ENCODE assay signal across 12 mouse cellular contexts in the genomic region with DNA sequence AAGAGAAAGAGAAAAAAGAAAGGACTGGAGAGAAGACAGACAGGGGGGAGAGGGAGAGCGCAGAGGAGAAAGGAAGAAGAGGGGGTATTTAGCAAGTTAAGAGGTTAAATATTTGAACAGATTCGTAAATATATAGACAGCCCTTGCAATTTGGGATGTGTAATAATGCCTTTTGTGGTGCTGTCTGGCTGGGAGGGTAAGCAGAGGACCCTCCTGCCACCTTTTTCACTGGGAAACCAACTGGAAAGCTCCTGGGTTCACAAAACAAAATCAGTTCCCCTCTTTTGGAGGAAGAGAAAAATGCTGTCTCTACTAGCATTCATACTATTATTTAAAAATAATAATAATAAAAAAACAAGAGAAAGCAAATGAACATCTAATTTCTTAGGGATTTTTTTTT.
DNase-seq lines count a peak whose midpoint lies in the region; ATAC-seq lines count a peak whose summit lies in the region.
"Had no signal": no experiment of that assay in that cellular context is flagged by ENCODE, and none has a peak within 500 bp of the region (broad histone marks: within the 10 kb centered on the region; RNA-seq: fewer than 3 reads in every experiment).

No protein-coding gene starts in this region.

- H3K4me3 ChIP-seq in heart, embryonic 13.5 days, result peak overlapping the region; percentile 17; the same call in 1 of the 2 replicates
- H3K4me3 ChIP-seq in forebrain, embryonic 10.5 days, result peak overlapping the region; percentile 56
- H3K4me3 ChIP-seq in hindbrain, embryonic 14.5 days (replicated peaks; ENCODE audit: low read length), result peak overlapping the region; percentile 45
- H3K4me3 ChIP-seq in neural tube, embryonic 12.5 days, result peak overlapping the region; percentile 27; the same call in 1 of the 2 replicates

- DNase-seq in heart, adult 8-10 months (ENCODE audit: low spot score), result no peak
- peak; percentile 15 for DNase-seq in forebrain, embryonic 10.5 days (ENCODE audit: extremely low spot score, low spot score)
- DNase-seq in hindbrain, embryonic 14.5 days (ENCODE audit: low spot score), result peak; percentile 40
- DNase-seq in right cerebral cortex, postnatal 4 days, result no peak
- DNase-seq in urinary bladder, postnatal 4 days (ENCODE audit: low spot score in 2 of 2), result no peak

- peaks cover 10% of the 10 kb centered on the region for H3K4me1 ChIP-seq in heart, embryonic 13.5 days
- peaks cover 86% of the 10 kb centered on the region for H3K4me1 ChIP-seq in forebrain, embryonic 10.5 days
- peaks cover 51% of the 10 kb centered on the region for H3K4me1 ChIP-seq in hindbrain, embryonic 14.5 days (replicated peaks; ENCODE audit: control insufficient read depth, insufficient read depth, low read length)
- H3K4me1 ChIP-seq in neural tube, embryonic 12.5 days, result peaks cover 27% of the 10 kb centered on the region

- ATAC-seq in heart, embryonic 13.5 days (ENCODE audit: extremely low read depth, insufficient number of reproducible peaks, low FRiP score, low TSS enrichment), result no peak
- ATAC-seq in hindbrain, embryonic 14.5 days (ENCODE audit: low FRiP score), result no peak
- no peak for ATAC-seq in neural tube, embryonic 12.5 days (ENCODE audit: low FRiP score, low read depth)
- no peak for ATAC-seq in granulocyte monocyte progenitor cell, adult 5-6 weeks (replicated peaks; ENCODE audit: poor library complexity, severe bottlenecking)

- H3K27ac ChIP-seq in heart, embryonic 13.5 days (replicated peaks), result no peak overlapping the region
- peak overlapping the region; percentile 94 for H3K27ac ChIP-seq in forebrain, embryonic 10.5 days
- H3K27ac ChIP-seq in hindbrain, embryonic 14.5 days, result peak overlapping the region; percentile 99
- peak overlapping the region; percentile 97 for H3K27ac ChIP-seq in neural tube, embryonic 12.5 days
- H3K27ac ChIP-seq: embryonic facial prominence, embryonic 12.5 days; heart, embryonic 15.5 days; limb, embryonic 15.5 days; stomach, postnatal 0 days had no signal

- H3K27me3 ChIP-seq in heart, embryonic 13.5 days (replicated peaks), result peaks cover 60% of the 10 kb centered on the region
- H3K27me3 ChIP-seq in forebrain, embryonic 10.5 days (ENCODE audit: poor library complexity, severe bottlenecking), result peaks cover 74% of the 10 kb centered on the region
- no peaks in the 10 kb centered on the region for H3K27me3 ChIP-seq in hindbrain, embryonic 14.5 days (ENCODE audit: control insufficient read depth, insufficient read depth, low read length)
- no peaks in the 10 kb centered on the region for H3K27me3 ChIP-seq in neural tube, embryonic 12.5 days (replicated peaks)

- no peaks in the 10 kb centered on the region for H3K9me3 ChIP-seq in heart, embryonic 13.5 days
- H3K9me3 ChIP-seq in forebrain, embryonic 10.5 days, result no peaks in the 10 kb centered on the region
- no peaks in the 10 kb centered on the region for H3K9me3 ChIP-seq in hindbrain, embryonic 14.5 days (ENCODE audit: control insufficient read depth, low read length)
- H3K9me3 ChIP-seq in neural tube, embryonic 12.5 days, result no peaks in the 10 kb centered on the region
- H3K9me3 ChIP-seq: embryonic facial prominence, embryonic 12.5 days; heart, embryonic 15.5 days; limb, embryonic 15.5 days had no signal

- WGBS in heart, embryonic 13.5 days, result 6% methylated on average over 2 of the region's 2 CpGs
- WGBS in forebrain, embryonic 10.5 days, result 0% methylated on average over 2 of the region's 2 CpGs
- 6% methylated on average over 2 of the region's 2 CpGs for WGBS in hindbrain, embryonic 14.5 days
- 3% methylated on average over 2 of the region's 2 CpGs for WGBS in neural tube, embryonic 12.5 days

- peak overlapping the region; percentile 12; the same call in 1 of the 2 replicates for H3K4me2 ChIP-seq in heart, embryonic 13.5 days
- peak overlapping the region; percentile 94 for H3K4me2 ChIP-seq in hindbrain, embryonic 14.5 days (replicated peaks)
- peak overlapping the region; percentile 60 for H3K4me2 ChIP-seq in neural tube, embryonic 12.5 days (replicated peaks)

- H3K36me3 ChIP-seq in heart, embryonic 13.5 days, result no peaks in the 10 kb centered on the region
- no peaks in the 10 kb centered on the region for H3K36me3 ChIP-seq in forebrain, embryonic 10.5 days (replicated peaks)
- H3K36me3 ChIP-seq in hindbrain, embryonic 14.5 days (replicated peaks; ENCODE audit: control insufficient read depth, insufficient read depth), result no peaks in the 10 kb centered on the region
- no peaks in the 10 kb centered on the region for H3K36me3 ChIP-seq in neural tube, embryonic 12.5 days
- H3K36me3 ChIP-seq: embryonic facial prominence, embryonic 12.5 days; heart, embryonic 15.5 days; limb, embryonic 15.5 days had no signal

- H3K9ac ChIP-seq in heart, embryonic 13.5 days, result no peak overlapping the region
- peak overlapping the region; percentile 80 for H3K9ac ChIP-seq in hindbrain, embryonic 14.5 days
- peak overlapping the region; percentile 76 for H3K9ac ChIP-seq in neural tube, embryonic 12.5 days
- H3K9ac ChIP-seq: embryonic facial prominence, embryonic 12.5 days; heart, embryonic 15.5 days; limb, embryonic 15.5 days had no signal

Comparison
In these comparisons a context has a peak if more than half of its experiments do, and no peak if none do; other contexts are left out.
1. H3K4me2 ChIP-seq: peak in every context shown above with its lines; median percentile 94 in hindbrain, embryonic 14.5 days; 60 in neural tube, embryonic 12.5 days; 12 in heart, embryonic 13.5 days.
2. DNase-seq: peak in forebrain, embryonic 10.5 days (single experiment) and hindbrain, embryonic 14.5 days (single experiment); none in heart, adult 8-10 months (single experiment), right cerebral cortex, postnatal 4 days (single experiment) and urinary bladder, postnatal 4 days (0 of 2).
3. Peak in every context shown above with its lines, with median percentiles within 50 percentile points of each other: H3K4me3 ChIP-seq.